Mouse (Mus musculus) heart, adult 2 months (tissue): ENCODE measurements around the gene Csrp1.

Source experiments
- CTCF ChIP-seq: fragments of 200-600 bp; IDR thresholded peaks from 2 replicates; pipeline ENCODE4 v1.8.1; 2022; ENCODE audit warnings: antibody characterized with exemption, mild to moderate bottlenecking, moderate library complexity
- EP300 ChIP-seq: fragments of 200-500 bp; IDR thresholded peaks from 2 replicates; pipeline ENCODE4 v1.6.1; 2011; ENCODE audit warnings: low read depth, low read length, control low read depth; ENCODE audit not compliant: insufficient read depth
- POLR2A ChIP-seq: fragments of 200-500 bp; IDR thresholded peaks from 2 replicates; pipeline ENCODE4 v1.6.1; 2011; ENCODE audit warnings: mild to moderate bottlenecking, low read depth, low read length, control low read depth; ENCODE audit not compliant: insufficient read depth

GRCm38 (mm10) chr1:135752737-135753348 lies 33.0 kb downstream of the Csrp1 start:
- TF ChIP-seq POLR2A, result no peak
- TF ChIP-seq CTCF, result peak; percentile 88
- peak; percentile 97 for TF ChIP-seq EP300
